Mouse (Mus musculus) embryo, embryonic 9.5 days (tissue): ENCODE results near the gene Lama4.

Source experiments
- DNase-seq: peaks from one replicate; pipeline ENCODE4 v3.0.0-alpha.2; 2017; ENCODE audit errors: extremely low spot score

Lama4 gene

GRCm38 (mm10) chr10:38994719-38995450 lies 29.6 kb downstream of the Lama4 start:
- no peak for DNase-seq

- DNase-seq, result no peak
Measured at GRCm38 (mm10) chr10:38995896-38996295, 30.6 kb downstream of the Lama4 start.

GRCm38 (mm10) chr10:39000951-39001350 lies 35.6 kb downstream of the Lama4 start:
- no peak for DNase-seq

- no peak for DNase-seq
Measured at GRCm38 (mm10) chr10:39002521-39002920, 37.2 kb downstream of the Lama4 start.

GRCm38 (mm10) chr10:39003520-39003919 lies 38.2 kb downstream of the Lama4 start:
- DNase-seq, result no peak

GRCm38 (mm10) chr10:39005494-39005893 lies 40.2 kb downstream of the Lama4 start:
- no peak for DNase-seq

- no peak for DNase-seq
Measured at GRCm38 (mm10) chr10:39006433-39007105, 41.3 kb downstream of the Lama4 start.

- DNase-seq, result no peak
Measured at GRCm38 (mm10) chr10:39014836-39015235, 49.5 kb downstream of the Lama4 start.

GRCm38 (mm10) chr10:39017986-39018385 lies 52.7 kb downstream of the Lama4 start:
- no peak for DNase-seq

GRCm38 (mm10) chr10:39018635-39019034 lies 53.3 kb downstream of the Lama4 start:
- DNase-seq, result no peak

GRCm38 (mm10) chr10:39023618-39024256 lies 58.4 kb downstream of the Lama4 start:
- no peak for DNase-seq

GRCm38 (mm10) chr10:39026529-39026928 lies 61.2 kb downstream of the Lama4 start:
- no peak for DNase-seq

- no peak for DNase-seq
Measured at GRCm38 (mm10) chr10:39027058-39027457, 61.7 kb downstream of the Lama4 start.

- no peak for DNase-seq
Measured at GRCm38 (mm10) chr10:39028403-39028802, 63.1 kb downstream of the Lama4 start.

GRCm38 (mm10) chr10:39029297-39030147 lies 64.2 kb downstream of the Lama4 start:
- no peak for DNase-seq

- DNase-seq, result no peak
Measured at GRCm38 (mm10) chr10:39030148-39030685, 64.9 kb downstream of the Lama4 start.

- no peak for DNase-seq
Measured at GRCm38 (mm10) chr10:39039564-39039963, 74.2 kb downstream of the Lama4 start.

GRCm38 (mm10) chr10:39040026-39040425 lies 74.7 kb downstream of the Lama4 start:
- no peak for DNase-seq

- no peak for DNase-seq
Measured at GRCm38 (mm10) chr10:39044476-39044995, 79.2 kb downstream of the Lama4 start.

GRCm38 (mm10) chr10:39045111-39045510 lies 79.8 kb downstream of the Lama4 start:
- no peak for DNase-seq

- no peak for DNase-seq
Measured at GRCm38 (mm10) chr10:39047775-39048174, 82.5 kb downstream of the Lama4 start.
